Mouse (Mus musculus): ENCODE data around the gene Gm12355.

- TF ChIP-seq CTCF (IDR thresholded peaks at IDR 0.05; ENCODE audit: control insufficient read depth, insufficient read depth, insufficient replicate concordance, low read depth, low read length) (no peak), POLR2A (IDR thresholded peaks at IDR 0.05; ENCODE audit: control insufficient read depth, low read depth, low read length) (no peak)
These were observed 4.7 kb downstream of the Gm12355 start for GRCm38 (mm10) chr11:98620791-98621190.

Measured in testis, adult 2 months (tissue).